Mouse (Mus musculus) liver, adult 2 months (tissue): ENCODE measurements around the gene Foxred2. TPM values are rescaled to one million over a fixed set of nuclear protein-coding genes. Genes with fewer than 3 reads are reported as not detected.

ENCODE experiments used
- DNase-seq: peaks from one replicate; pipeline ENCODE4 v3.0.0-alpha.2; 2011; ENCODE audit warnings: low read depth, low spot score; ENCODE audit errors: extremely low read depth
- H3K27ac ChIP-seq: fragments of 200-500 bp; replicated peaks from 2 replicates; pipeline ENCODE4 v1.5.1; 2012; ENCODE audit warnings: low read depth, mild to moderate bottlenecking, control low read depth, inconsistent platforms, low read length; ENCODE audit not compliant: insufficient read depth
- H3K27me3 ChIP-seq: fragments of 200-500 bp; 2 replicates; pipeline ENCODE4 v1.6.1; 2012; ENCODE audit warnings: mild to moderate bottlenecking, moderate library complexity, low read length, inconsistent platforms; ENCODE audit not compliant: control insufficient read depth, insufficient read depth
- H3K36me3 ChIP-seq: fragments of 200-500 bp; 2 replicates; pipeline ENCODE4 v1.6.1; 2012; ENCODE audit warnings: low read length, inconsistent platforms; ENCODE audit not compliant: control insufficient read depth, insufficient read depth
- H3K4me1 ChIP-seq: fragments of 200-500 bp; 2 replicates; pipeline ENCODE4 v1.6.1; 2011; ENCODE audit warnings: low read length; ENCODE audit not compliant: control insufficient read depth, insufficient read depth
- H3K4me3 ChIP-seq: fragments of 200-500 bp; 2 replicates; pipeline ENCODE4 v1.5.1; 2011; ENCODE audit warnings: low read depth, mild to moderate bottlenecking, control low read depth, low read length, moderate library complexity; ENCODE audit not compliant: insufficient read depth
- H3K79me2 ChIP-seq: fragments of 200-500 bp; 2 replicates; pipeline ENCODE4 v1.6.1; 2012; ENCODE audit warnings: inconsistent platforms, mild to moderate bottlenecking, low read length, moderate library complexity; ENCODE audit not compliant: control insufficient read depth, insufficient read depth
- H3K9ac ChIP-seq: fragments of 200-500 bp; 2 replicates; pipeline ENCODE4 v1.6.1; 2012; ENCODE audit warnings: low read depth, mild to moderate bottlenecking, control low read depth, inconsistent platforms, low read length
- CTCF ChIP-seq: fragments of 200-500 bp; IDR thresholded peaks from 2 replicates; pipeline ENCODE4 v1.5.1; 2011; ENCODE audit warnings: low read depth, low read length, control low read depth
- POLR2A ChIP-seq: fragments of 200-500 bp; IDR thresholded peaks from 2 replicates; pipeline ENCODE4 v1.6.1; 2011; ENCODE audit warnings: low read length, control low read depth; ENCODE audit not compliant: insufficient read depth; ENCODE audit errors: extremely low read depth
- WGBS: fragments of 180-500 bp; shearing (Covaris S2); methylation state at CpG from one replicate; pipeline ENCODE4 v1.1.7; 2018; 5-methylcytosine and 5-hydroxymethylcytosine counted together
- polyA plus RNA-seq: library from polyadenylated mRNA; depleted of rRNA; stranded (reverse); fragments of >200 nt; gene quantifications from 2 replicates; pipeline ENCODE4 v1.2.3, GENCODE M21; 2012
- total RNA-seq: library from RNA; depleted of rRNA; stranded (reverse); fragments of >200 nt; gene quantifications from 2 replicates; pipeline ENCODE4 v1.2.3, GENCODE M21; 2014

Gene Foxred2
- total and polyA plus RNA-seq, 2 experiments = 0.18 TPM

GRCm38 (mm10) chr15:77906081-77906480, 50.4 kb downstream of the Foxred2 start:
- no peaks in the 10 kb centered on the region for H3K36me3 ChIP-seq
- H3K9ac ChIP-seq = no peak overlapping the region
- no peak for DNase-seq
- H3K27ac ChIP-seq = no peak overlapping the region
- no peak overlapping the region for H3K4me3 ChIP-seq
- no peaks in the 10 kb centered on the region for H3K27me3 ChIP-seq
- H3K79me2 ChIP-seq = no peaks in the 10 kb centered on the region
- 85% methylated on average over 8 of the region's 8 CpGs for WGBS
- TF ChIP-seq POLR2A = no peak
- no peak for TF ChIP-seq CTCF
- H3K4me1 ChIP-seq = peaks cover 12% of the 10 kb centered on the region; the same call in 1 of the 2 replicates

DNA sequence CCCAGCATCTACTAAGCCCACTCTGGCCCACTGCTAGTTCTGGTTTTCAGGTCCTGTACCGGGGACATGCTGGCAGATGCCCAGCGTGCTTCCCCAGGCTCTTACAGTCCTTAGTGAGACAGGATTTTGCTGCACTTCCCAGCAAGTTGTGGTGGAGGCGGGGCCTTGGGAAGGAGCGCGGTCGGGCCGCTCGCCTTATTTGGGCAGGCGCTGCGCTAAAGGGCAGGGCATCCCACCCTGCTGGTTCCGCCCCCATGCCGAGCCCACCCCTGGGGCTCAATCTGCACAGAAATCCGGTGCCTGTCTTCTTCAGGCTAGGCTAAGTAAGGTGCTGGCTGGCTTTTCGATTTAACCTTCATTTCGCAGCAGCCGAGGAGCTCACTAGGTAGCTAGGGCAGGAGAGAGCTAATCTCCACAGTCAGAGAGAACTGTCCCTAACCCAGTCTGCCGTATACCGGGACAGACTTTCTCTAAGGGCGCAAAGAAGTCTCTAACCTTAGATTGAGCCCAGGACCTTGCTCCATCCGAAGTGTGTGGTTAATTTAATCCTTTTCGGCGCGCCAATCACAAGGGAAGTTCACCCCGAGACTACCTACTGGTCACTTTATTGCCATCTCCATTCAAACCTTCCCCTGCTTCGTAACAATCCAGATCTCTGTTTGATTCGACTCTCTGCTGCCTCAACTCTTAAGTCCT, 51.1 kb downstream of the Foxred2 start:
- H3K27ac ChIP-seq = no peak overlapping the region
- H3K79me2 ChIP-seq = no peaks in the 10 kb centered on the region
- 36% methylated on average over 26 of the region's 26 CpGs for WGBS
- no peak for DNase-seq
- no peaks in the 10 kb centered on the region for H3K36me3 ChIP-seq
- TF ChIP-seq CTCF = no peak
- TF ChIP-seq POLR2A = no peak
- no peak overlapping the region; the same call in 1 of the 2 replicates for H3K9ac ChIP-seq
- peaks cover 9% of the 10 kb centered on the region; the same call in 1 of the 2 replicates for H3K4me1 ChIP-seq
- no peak overlapping the region for H3K4me3 ChIP-seq
- no peaks in the 10 kb centered on the region for H3K27me3 ChIP-seq

DNA sequence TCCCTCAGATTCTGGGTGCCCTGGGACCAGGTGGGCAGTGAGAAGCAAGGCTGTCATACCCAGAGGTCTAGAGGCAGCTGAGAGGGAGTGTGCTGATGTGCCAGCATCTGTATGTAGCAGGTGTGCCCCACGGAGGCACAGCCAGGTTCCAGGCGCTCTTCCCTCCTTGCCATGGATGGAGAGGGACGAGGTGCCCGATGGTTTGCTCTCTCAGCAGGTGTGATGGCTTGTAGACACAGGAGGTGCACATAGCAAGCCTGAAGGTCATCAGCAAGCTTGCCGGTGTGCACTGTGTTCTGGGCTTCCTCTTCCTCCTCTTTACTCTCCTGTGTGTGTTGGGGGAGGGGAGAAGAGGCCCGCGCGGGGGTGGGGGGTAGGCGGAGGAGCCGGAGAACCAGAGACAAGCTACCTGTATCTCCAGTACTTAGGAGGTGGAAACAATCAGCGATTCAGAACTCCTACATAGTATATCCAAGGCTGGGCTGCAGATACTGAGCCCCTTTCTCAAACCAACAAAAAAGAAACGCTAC, 52.1 kb downstream of the Foxred2 start:
- Histone ChIP-seq H3K36me3 (no peaks in the 10 kb centered on the region), H3K9ac (no peak overlapping the region), H3K4me1 (peaks cover 9% of the 10 kb centered on the region; the same call in 1 of the 2 replicates), H3K4me3 (no peak overlapping the region), H3K27me3 (no peaks in the 10 kb centered on the region), H3K27ac (no peak overlapping the region), H3K79me2 (no peaks in the 10 kb centered on the region)
- no peak for DNase-seq
- 56% methylated on average over 12 of the region's 12 CpGs for WGBS
- TF ChIP-seq CTCF (no peak), POLR2A (no peak)

- peaks cover 6% of the 10 kb centered on the region; the same call in 1 of the 2 replicates for H3K4me1 ChIP-seq
- DNase-seq = no peak
- no peaks in the 10 kb centered on the region for H3K79me2 ChIP-seq
- no peaks in the 10 kb centered on the region for H3K36me3 ChIP-seq
- no peaks in the 10 kb centered on the region for H3K27me3 ChIP-seq
- 66% methylated on average over 5 of the region's 5 CpGs for WGBS
- H3K27ac ChIP-seq = no peak overlapping the region
- H3K9ac ChIP-seq = no peak overlapping the region
- TF ChIP-seq CTCF (no peak), POLR2A (no peak)
- H3K4me3 ChIP-seq = no peak overlapping the region
These were observed 53.3 kb downstream of the Foxred2 start for GRCm38 (mm10) chr15:77903176-77903575.

- Histone ChIP-seq H3K4me1 (no peaks in the 10 kb centered on the region), H3K4me3 (no peak overlapping the region), H3K36me3 (no peaks in the 10 kb centered on the region), H3K27me3 (no peaks in the 10 kb centered on the region), H3K9ac (no peak overlapping the region), H3K27ac (no peak overlapping the region), H3K79me2 (no peaks in the 10 kb centered on the region)
- 93% methylated on average over 13 of the region's 14 CpGs for WGBS
- DNase-seq = no peak
- no peak for TF ChIP-seq POLR2A
- no peak for TF ChIP-seq CTCF
These were observed 61.6 kb downstream of the Foxred2 start for GRCm38 (mm10) chr15:77894926-77895325.

- Histone ChIP-seq H3K36me3 (no peaks in the 10 kb centered on the region), H3K4me1 (no peaks in the 10 kb centered on the region), H3K79me2 (no peaks in the 10 kb centered on the region), H3K9ac (no peak overlapping the region), H3K27me3 (no peaks in the 10 kb centered on the region), H3K27ac (no peak overlapping the region), H3K4me3 (no peak overlapping the region)
- no peak for DNase-seq
- TF ChIP-seq POLR2A (no peak), CTCF (no peak)
- 85% methylated on average over 10 of the region's 10 CpGs for WGBS
These were observed 63.2 kb downstream of the Foxred2 start for GRCm38 (mm10) chr15:77893292-77893691.
